Mouse (Mus musculus): Measurements from ENCODE around the gene Paxx.

Gene Paxx

DNA sequence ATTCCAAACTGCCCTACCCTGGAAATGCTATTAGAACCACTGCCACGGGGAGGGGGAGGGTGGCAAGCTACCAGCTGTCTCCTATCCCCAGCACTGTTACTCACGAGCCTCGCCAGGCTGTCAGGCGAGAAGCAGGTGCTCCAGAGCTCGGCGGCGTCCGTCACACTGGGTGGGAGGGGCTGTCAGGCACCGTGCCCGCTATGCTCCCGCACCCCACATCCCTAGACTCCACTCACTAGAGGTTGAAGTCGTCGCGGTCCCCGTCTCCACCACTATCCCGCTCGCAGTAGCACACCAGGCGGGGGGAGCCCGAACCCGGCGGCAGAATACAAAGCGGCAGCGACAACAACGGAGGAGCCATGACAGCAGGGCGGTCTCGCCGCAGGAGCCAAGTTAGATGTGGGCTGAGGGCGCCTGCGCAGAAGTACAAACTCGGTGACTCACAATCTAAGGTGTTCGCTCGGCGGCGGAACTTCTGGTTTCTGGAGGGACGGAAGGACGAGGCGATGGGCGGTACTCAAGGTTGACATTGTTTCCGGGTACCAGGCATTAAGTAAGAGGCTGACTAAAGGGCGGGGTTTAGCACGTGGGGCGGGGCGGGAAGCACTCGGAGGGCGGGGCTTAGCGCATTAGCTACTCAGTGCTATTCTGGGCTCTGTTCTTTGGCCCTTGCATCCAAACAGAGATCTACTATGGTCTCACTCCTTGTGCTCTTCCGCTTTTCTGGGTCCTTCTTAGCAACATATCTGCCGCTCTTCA, at the start of gene Paxx:
Gene Paxx (minus strand): TSS at position 544 of the 759 bp plus-strand sequence.
- in situ Hi-C loops (cut with MboI, MseI): no loop called here

DNA sequence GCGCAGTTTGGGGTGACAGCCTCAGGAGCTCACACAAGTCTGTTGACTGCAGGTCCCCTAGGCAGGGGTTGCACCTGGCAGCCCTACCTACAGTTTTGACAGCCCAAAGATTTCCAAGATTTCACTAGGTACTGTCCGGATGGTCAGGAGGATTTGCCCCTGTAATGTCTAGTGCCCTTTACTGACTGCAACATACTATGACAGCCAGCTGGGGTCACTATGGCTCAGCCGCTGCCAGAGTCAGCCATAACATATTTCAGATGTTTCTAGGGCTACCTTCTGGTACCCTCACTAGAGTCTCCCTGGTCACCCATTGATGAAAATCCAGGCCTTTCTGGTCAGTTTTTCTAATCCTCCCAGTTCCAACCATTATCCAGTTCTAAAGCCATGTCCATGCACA, 49.0 kb upstream of the Paxx start:
- in situ Hi-C loops (cut with MboI, MseI): no loop called here

DNA sequence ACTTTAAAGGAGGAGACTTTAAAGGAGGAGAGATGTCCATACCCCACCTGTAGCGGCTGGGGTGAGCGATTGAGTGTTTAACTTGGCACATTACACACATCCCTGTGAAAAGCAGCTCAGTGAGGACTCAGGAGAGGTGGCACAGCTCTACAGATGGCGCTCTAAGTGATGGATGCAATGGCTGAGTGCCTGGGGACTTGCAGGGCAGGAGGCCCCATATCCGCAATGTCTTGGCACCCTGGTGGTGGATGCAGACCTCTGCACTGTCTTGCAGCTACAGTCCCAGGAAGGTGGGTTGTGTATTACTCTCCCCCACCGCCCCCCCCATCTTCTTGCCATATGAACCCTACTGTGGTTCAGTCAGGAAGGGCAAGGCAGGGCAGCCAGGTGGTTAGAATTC, 46.1 kb upstream of the Paxx start:
- in situ Hi-C loops (cut with MboI, MseI): no loop called here

DNA sequence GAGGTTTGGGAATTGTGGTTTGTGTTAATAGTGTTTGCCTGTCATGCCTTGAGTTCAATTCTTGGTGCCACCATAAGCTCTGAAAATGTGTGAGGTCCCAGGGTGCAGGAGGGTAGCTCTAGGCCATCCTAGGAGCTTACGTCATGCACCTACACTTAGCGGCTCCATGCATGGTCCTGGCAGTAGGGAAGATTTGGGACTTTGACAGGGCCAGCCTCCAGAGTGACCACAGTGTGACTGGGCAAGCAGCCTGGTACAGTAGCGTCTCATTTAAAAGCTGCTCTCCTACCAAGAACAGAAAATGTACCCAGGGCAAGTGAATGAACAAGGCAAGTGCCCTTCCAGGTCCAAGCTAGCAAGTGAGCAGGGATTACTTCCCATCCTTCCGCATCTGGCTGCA, 45.0 kb upstream of the Paxx start:
- in situ Hi-C loops (cut with MboI, MseI): no loop called here

DNA sequence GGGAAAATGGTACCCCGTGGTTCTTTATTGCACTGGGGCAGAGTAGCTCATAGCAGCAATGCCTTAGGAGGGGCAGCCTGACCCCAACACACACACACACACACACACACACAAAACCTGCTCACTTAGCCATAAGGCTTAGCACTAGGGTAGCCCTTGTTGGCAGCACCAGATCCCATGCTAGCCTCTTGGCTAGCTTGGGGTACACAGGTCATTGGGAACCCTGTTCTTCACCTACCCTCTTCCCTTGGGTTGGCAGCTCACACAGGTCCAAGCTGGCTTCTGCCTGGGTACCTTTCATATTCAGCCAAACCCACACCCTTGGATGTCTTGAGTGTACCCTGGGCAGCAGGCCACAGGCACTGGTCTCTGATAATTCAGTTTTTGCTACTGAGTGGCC, 44.1 kb upstream of the Paxx start:
- in situ Hi-C loops (cut with MboI, MseI): no loop called here

DNA sequence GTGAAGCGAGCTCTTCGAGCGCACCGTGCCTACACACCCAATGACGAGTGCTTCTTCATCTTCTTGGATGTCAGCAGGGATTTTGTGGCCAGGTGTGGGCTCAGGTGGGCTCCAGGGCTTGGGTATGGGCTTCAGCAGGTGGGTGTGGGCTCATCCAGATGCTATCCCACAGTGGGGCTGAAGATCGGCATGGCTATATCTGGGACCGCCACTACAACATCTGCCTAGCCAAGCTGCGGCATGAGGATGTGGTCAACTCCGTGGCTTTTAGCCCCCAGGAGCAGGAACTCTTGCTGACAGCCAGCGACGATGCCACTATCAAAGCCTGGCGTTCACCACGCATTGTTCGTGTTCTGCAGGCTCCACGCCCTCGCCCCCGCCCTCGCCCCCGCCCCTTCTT, 43.6 kb upstream of the Paxx start:
- in situ Hi-C loops (cut with MboI, MseI): no loop called here

DNA sequence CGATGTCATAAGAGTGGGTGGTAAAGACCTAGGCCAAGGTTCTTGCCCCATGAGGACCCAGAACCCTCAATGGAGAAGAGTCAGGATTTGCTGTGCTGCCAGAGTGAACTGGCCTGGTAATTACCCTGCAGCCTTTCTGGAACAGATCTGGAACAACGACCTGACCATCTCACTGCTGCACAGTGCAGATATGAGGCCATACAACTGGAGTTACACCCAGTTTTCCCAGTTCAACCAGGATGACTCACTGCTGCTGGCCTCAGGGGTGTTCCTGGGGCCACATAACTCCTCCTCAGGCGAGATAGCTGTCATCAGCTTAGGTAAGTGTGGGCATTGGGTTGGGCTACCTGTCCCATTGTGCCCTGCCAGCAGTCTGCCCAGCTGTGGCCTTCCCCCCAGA, 41.8 kb upstream of the Paxx start:
- in situ Hi-C loops (cut with MboI, MseI): no loop called here

DNA sequence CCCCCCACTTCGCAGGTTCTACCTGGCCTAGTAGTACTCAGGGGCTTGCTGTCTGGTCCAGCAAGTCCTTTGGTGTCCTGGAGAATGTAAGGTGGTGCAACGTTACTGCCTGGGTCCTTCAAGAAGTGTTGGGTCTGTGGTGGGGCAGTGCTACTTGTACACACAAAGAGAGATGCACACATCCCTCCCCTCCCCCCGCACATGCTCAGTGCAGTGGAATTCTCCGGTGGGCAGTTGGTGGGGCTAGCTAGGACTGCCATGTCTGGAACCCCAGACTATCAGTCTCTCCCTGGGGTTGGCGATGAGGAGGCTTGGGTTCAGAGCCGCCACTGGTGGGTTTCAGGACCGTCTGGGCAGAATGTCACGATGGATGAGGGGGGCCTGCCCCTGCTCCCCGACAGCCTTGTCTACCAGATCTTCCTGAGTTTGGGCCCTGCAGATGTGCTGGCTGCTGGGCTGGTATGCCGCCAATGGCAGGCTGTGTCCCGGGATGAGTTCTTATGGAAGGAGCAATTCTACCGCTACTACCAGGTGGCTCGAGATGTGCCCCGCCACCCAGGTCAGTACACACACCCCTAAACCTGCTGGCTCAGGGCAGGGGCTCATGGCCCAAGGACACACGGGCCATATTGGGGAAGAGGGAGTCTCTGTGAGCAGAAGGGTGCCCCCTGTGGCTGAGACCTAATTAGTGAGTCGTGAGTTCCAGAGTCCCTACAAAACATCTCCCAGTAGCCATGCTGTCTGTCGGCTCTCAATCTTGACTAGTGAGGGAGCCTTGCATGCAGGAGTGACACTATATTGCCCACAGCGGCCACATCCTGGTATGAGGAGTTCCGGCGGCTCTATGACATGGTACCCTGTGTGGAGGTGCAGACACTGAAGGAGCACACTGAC, 40.9 kb upstream of the Paxx start, which contains the start of gene C8g:
Gene C8g (minus strand): TSS at position 127 of the 894 bp plus-strand sequence.
- in situ Hi-C loops (cut with MboI, MseI): no loop called here

DNA sequence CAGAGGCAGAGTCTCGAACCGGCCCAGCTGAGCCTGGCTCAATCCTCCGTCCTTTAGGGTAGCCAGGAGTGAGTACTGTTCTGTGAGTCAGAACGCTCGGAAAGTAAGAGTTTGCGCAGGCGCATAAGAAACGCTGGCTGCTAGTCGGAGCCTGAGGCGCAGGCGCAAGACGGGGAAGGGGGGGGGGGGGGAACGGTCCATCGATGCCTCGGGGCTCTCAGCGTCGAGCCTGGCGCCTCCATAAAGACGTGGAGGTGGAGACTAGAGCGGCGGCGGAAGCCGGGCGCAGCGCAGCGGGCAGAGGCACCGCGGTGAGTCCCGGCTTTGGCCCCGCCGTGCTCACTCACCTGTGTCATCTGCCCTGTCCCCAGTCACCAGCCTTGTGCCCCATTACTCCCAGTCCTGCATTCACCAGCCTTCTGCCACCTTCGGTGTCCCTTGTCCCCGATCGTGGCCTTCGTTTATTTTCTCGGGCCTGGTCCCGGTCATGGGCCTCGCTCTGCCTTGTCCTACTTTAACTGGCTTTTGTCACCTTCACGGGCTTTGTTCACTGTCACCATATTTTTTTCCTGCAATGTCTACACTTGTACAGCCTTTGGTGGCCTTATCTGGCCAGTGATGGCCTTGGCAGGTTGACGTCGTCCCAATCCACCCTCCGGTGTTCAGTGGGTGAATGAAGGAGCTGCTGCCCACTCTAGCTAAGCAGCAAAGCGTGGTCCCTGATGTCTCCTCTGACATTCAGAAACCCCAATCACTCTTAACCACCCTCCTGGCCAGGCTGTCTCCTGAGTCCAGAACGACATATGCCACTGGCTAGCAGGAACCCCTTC, 39.9 kb upstream of the Paxx start, which contains the start of gene Fbxw5:
Gene Fbxw5 (plus strand): TSS at position 175 of the 830 bp plus-strand sequence.
- in situ Hi-C loops (cut with MboI, MseI): no loop called here

DNA sequence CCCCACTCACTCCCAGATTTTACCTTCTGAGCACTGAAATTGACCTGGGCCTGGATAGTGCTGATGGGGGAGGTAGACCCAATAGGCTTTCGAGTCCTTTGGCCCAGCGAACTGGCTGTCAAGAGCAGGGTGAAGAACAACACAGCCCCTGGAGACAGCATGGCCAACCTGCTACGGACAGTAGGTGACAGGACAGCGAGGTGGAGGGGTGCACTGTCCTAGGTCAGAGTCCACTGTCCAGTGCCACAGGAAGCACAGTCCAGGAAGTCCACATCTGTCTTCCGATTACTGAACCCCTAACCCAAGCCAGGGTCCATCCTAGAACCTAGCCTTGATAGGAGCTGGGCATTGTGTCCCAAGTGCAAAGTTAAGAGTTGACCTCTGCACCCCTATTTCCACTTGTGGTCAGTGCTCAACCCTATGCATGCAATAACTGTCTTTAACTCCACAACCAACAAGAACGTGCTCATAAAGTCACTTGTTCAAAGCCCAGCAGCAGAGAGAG, 39.2 kb upstream of the Paxx start:
- in situ Hi-C loops (cut with MboI, MseI): no loop called here

DNA sequence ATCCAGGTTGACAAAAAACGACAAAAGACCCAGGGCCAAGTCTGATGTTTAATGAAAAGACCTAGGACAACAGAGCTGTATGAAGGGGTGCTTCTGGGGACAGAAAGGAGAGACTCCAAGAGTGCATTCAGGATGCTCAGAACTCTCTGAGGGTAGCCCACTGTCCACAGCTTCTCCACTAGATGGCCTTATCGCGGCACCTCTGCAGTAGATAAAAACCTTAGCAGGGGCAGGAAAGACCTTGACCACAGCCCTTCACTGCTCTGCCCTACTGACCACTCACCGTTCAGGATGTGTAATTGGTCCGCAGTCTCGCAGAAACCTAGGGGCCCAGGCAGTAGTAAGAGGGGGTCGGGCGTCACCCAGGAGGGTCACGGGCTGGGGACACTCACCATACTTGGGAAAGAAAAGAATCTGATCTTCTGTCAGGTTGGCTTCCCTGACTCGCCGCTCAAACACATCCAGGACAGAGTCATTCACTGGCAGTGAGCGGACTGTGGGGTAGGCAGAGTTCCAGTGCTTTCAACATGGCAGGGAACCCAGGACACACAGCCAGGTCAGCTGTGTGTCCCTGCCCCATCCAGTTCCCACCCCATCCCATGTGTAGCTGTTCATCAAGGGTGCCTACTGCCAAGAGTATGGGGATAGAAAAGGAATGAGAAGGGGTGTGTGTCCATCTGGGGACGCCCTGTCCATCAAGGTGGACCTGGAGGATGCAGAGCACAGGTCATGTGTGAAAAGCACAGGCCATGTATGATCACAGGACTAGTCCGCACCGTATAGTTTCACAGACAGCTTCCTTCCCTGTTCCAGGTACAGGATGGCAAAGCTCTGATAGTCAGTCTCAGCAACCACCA, 38.0 kb upstream of the Paxx start:
- in situ Hi-C loops (cut with MboI, MseI): no loop called here

DNA sequence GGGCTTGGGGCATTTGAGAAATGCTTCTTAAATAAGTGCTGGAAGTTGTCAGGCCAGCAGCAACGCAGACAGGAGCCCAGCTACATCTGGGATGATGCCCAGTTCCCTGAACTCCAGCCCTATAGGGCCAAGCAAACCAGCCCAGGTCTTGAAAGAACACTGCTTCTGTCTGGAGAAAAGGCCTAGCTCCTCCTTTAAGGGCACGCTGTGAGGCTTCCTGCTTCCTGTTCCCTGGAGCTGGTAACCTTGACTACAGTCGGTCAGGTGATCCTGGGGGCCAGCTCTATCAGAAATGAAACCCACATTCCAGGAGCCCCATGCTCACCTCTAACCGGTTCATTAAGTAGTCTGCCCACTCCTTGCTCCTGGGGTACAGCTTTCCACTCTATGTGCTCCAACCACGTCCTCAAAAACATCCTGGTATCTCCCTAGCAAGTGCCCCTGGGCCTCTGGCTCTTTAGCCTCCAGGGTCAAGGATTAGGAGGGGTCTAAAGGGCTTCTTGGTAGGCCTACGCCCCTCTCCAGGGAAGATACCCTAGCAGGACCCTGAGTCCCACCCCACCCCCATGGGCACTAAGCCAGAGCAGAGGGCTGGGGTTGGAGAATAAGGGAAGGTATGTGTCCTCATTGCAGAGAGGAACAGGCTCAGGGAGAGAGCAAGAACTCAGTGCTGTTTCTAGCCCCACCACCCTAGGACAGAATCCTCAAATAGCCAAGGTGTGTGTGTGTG, 37.1 kb upstream of the Paxx start:
- in situ Hi-C loops (cut with MboI, MseI): no loop called here

DNA sequence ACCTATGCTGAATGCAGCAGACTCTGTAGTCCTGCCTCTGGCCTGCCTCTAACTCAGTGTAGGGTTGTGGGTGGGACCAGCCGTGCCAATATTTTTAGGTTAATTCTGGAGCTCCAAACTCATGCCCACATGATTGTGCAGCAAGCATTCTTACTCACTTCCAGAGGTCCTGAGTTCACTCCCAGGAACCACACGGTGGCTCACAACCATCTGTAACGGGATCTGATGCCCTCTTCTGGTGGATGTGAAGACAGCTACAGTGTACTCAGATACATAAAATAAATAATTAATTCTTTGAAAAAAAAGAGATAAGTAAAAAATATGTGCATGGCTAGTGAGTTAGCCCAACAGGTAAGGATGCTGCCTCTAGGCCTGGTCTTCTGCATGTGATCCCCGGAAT, 35.6 kb upstream of the Paxx start:
- in situ Hi-C loops (cut with MboI, MseI): no loop called here

DNA sequence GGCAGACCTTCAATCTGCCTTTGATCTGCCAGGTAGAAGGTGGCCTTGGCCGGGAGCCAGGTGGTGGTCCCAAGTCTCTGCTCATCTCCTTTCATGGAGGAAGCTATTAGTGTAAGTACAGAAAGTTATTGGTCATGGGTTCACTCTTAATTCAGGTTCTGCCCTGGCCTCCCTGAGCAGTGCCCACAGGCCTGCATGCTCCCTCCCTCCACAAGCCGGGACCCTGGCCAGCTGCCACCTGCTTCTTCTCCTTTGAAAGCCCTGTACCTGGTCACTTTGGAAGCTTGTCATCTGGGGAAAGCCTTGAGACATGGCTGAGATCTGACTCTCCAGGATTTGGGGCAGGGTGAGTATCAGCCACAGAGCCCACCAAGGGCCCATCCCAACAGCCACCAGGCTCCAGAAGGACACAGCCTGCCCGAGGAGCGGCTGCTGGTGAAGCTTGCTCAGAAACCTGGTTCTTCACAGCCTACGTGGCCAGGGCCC, 32.6 kb upstream of the Paxx start, which contains the start of gene Lcn12:
Gene Lcn12 (minus strand): TSS at position 436 of the 486 bp plus-strand sequence.
- in situ Hi-C loops (cut with MboI, MseI): no loop called here

DNA sequence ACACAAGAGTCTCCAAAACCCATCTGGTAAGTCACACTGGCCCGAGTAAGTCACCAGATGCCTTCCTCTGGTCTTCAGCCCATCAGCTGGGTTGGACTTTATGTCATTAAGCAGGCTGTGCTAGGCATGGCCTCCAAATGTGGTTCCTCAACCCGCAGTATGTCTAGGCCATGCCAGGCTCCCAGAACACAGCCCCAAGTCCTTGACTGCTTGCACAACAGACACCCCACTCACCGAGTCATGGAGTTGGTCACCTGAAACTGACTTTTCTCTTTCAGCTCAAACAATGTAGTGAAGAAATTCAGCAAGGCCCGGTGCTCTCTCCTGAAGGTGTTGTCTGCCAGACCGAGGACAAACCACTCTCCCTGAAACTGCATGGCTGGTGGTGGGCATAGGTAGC, 32.1 kb upstream of the Paxx start:
- in situ Hi-C loops (cut with MboI, MseI): no loop called here

DNA sequence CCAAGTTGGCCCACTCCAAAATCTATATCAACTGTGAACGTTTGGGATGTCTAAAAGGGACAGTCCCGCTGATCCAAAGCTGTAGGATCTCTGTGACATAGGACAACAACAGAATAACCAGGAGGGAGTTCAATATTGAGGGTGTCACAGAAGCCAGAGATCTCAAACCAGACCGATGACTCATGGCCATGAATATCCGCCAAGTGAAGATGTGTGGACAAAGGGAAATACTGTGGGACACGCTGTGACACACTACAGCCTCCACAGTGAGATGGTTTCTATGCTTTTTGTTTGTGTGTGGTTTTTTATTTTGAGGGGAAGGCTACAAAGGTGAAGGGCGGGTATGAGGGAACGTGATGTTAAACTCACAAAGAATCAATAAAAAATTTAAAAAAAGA, 27.8 kb upstream of the Paxx start:
- in situ Hi-C loops (cut with MboI, MseI): no loop called here

DNA sequence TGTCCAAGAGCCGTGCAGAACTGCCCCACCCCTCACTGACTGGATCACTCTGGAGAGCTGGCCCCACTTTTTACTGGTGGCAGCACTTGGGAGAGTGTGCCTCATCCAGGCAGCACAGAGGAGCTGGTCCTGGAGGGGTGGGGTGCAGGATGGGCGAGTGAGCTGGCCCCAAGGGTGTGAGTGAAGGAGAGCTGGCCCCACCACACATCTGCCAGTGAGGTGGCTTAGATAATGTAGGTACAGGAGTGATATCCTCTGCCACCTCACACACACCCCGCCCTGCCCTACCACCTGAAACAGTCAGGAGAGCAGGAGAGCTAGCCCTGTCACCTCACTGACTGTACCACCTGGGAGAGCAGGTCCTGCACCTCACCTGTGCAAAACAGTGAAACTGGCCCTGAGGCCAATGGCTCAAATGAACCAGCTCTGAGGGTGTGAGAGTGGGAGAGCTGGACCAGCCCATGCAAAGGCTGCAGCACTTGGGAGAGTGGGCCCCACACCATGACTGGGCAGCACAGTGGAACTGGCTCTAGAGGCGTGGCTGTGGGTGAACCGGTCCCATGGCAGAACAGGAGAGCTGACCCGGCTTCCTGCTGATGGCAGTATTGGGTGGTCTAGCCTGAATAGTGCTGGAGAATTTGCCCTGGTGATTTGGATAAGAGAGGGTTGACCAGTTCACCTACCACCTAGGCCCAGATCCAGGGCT, 27.2 kb upstream of the Paxx start:
- in situ Hi-C loops (cut with MboI, MseI): no loop called here

DNA sequence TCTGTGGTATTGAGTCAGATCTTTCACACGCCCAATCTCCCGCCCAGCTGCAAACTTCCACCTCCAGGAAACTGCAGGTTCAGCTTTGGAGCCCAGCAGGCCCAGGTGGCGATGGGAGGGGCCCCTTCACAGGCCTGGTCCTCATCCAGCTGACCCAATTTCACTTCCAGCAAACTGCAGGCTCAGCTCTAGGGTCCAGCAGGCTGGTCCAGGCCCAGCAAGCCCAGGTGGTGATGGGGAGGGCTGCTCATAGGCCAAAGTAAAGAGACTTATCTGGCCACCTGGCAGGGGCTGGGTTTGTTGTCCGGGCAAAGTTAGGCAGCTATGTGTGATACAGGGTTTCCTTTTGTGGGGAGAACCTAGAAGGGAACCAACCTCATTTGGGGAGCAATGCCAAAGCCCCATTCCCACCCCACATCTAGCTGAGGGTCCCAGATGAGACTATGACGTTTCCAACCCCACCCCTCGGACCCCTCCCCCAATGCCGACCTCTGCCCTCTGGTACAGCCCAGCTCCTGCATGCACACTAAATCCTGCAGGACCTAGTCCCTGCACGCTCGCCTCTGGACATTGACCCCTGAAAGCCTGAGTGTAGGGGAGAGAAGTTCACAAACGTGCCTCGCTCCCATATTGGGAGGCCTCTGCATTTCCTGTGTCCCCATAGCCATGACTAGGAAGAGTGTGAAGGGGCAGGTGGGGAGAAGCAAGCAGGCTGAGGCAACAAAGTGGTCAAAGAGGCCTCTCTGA, 24.2 kb upstream of the Paxx start:
- in situ Hi-C loops (cut with MboI, MseI): no loop called here
